Mouse (Mus musculus): ENCODE data around the gene Tmem222.

The Tmem222 gene

DNA sequence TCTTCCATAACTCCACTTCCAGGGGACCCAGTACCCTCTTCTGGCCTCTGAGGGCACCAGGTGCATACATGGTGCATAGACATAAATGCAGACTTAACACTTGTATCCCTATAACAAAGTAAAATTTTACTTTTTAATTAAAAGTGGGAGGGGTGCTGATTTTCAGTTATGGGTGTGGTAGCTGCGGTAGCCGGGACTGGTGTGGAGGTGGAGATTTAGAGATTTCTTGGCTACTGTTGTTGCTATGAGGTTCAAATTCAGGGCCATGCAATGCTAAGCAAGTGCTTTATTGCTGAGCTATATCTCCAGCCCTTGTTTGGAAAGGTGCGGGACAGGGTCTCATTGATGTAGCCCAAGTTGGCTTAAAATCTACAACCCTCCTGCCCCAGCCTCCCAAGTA, 58.8 kb downstream of the Tmem222 start:
- in situ Hi-C loops (cut with MboI, MseI), result loop anchor here in 1 of 2 experiments (10.0 kb wide), 1 partner anchor 86 kb away; no protein-coding TSS in a partner anchor

DNA sequence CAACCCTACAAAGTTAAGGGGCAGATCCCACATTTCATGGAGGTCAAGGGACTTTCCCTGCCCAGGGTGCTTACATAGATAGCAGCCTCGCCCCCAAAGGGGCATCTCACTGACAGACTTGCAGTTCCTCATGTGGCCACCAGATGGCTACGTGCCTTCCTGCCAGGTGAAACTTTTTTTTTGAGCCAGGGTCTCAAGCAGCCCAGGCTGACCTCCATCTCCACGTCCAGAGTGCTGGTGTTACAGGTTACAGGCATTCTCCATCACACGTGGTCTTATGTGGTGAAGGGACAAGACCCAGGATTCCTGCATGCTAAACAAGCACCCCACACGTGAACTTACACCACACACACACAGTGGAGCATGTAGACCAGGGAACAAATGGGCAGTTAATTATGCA, 60.0 kb downstream of the Tmem222 start:
- in situ Hi-C loops (cut with MboI, MseI), result loop anchor here in 1 of 2 experiments (10.0 kb wide), 1 partner anchor 87 kb away; no protein-coding TSS in a partner anchor
